Mouse (Mus musculus) kidney, postnatal 36 days (tissue): ENCODE measurements around the gene Esrra.
A peak's percentile ranks its signal among the peaks of the same experiment; 100 is the strongest.
"Not testable (repeated sequence)": the region's sequence is repeated elsewhere in the genome, so short reads cannot be mapped to it uniquely, and the experiment has no call there.

Experiments
- DNase-seq, 2 experiments: peaks; one replicate each; pipeline ENCODE4 v3.0.0; 2021 to 2022; ENCODE audit warnings: mixed read lengths in 2 of 2

Gene Esrra

GRCm38 (mm10) chr19:6895608-6896305 is 25.9 kb downstream of the Esrra start:
- DNase-seq, result not testable (repeated sequence)

GRCm38 (mm10) chr19:6893731-6894451 is 27.7 kb downstream of the Esrra start:
- no peak for DNase-seq

GRCm38 (mm10) chr19:6892512-6892911 is 29.1 kb downstream of the Esrra start:
- DNase-seq, result peak; percentile 33 to 51

- no peak for DNase-seq
Observed at GRCm38 (mm10) chr19:6877965-6878364, 43.6 kb downstream of the Esrra start.

GRCm38 (mm10) chr19:6876799-6877198 is 44.8 kb downstream of the Esrra start:
- no peak for DNase-seq

GRCm38 (mm10) chr19:6875834-6876233 is 45.8 kb downstream of the Esrra start:
- DNase-seq, result no peak

- no peak for DNase-seq
Observed at GRCm38 (mm10) chr19:6874257-6874656, 47.4 kb downstream of the Esrra start.

GRCm38 (mm10) chr19:6872701-6873100 is 48.9 kb downstream of the Esrra start:
- DNase-seq, result no peak

- peak; percentile 88 to 94 for DNase-seq
Observed at GRCm38 (mm10) chr19:6871574-6872271, 49.9 kb downstream of the Esrra start.

GRCm38 (mm10) chr19:6869355-6869754 is 52.3 kb downstream of the Esrra start:
- DNase-seq, result peak; percentile 75 to 81

GRCm38 (mm10) chr19:6861451-6861850 is 60.2 kb downstream of the Esrra start:
- no peak for DNase-seq
